Mouse (Mus musculus): ENCODE results near the gene Galk1. TPM values are rescaled to one million over a fixed set of nuclear protein-coding genes. Genes with fewer than 3 reads are reported as not detected.

Galk1 gene
- polyA plus RNA-seq, 1 experiment: 150 TPM

DNA sequence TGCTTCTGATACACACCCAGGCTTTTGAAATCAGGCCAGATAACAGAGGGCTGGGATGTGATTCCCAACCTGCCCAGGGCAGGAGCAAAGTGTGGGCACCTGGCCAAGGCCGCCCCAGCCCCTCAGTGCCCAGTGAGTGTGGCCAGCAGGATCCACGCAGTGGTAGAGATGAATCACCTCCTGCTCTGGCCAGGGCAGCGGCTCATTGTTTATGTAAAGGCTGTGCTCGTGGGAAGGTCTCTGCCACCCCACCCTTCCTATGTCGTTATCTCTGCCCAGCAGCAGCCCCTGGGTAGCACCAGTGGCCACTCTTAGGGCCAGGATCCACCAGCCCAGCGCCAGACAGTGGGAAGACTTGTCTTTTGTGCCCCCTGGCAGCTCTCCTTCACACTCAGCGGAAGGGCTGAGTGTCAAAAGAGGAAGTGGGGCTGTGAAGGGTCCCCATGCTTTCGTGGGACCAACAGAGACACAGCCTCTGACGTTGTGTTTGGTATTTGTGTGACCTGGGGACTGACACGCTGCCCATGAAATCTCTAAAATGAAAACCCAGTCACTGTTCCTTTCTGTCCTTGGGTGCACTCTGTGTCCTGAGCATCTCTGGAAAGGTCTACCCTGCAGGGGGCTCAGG lies 47.4 kb downstream of the Galk1 start:
- TF ChIP-seq FOSL1 (IDR thresholded peaks at IDR 0.05; ENCODE audit: insufficient read depth, low read length, poor library complexity, severe bottlenecking): peak; percentile 36
- no peak for TF ChIP-seq MYOG (IDR thresholded peaks at IDR 0.05; ENCODE audit: control insufficient read depth, extremely low read depth, insufficient read length)
- TF ChIP-seq MAX (IDR thresholded peaks at IDR 0.05): peak; percentile 79
- no peaks in the 10 kb centered on the region for H3K27me3 ChIP-seq (ENCODE audit: control insufficient read depth, insufficient read depth, insufficient read length)
- H3K79me2 ChIP-seq (ENCODE audit: control insufficient read depth, insufficient read depth): no peaks in the 10 kb centered on the region
- H3ac ChIP-seq (ENCODE audit: control insufficient read depth, insufficient read length, low read depth): peak overlapping the region; percentile 38
- peaks cover 62% of the 10 kb centered on the region for H3K36me3 ChIP-seq (ENCODE audit: control insufficient read depth, insufficient read depth)
- peaks cover 2% of the 10 kb centered on the region for H3K79me3 ChIP-seq (ENCODE audit: low read depth)
- no peak overlapping the region for H3K4me3 ChIP-seq (ENCODE audit: insufficient read depth, poor library complexity, severe bottlenecking)

DNA sequence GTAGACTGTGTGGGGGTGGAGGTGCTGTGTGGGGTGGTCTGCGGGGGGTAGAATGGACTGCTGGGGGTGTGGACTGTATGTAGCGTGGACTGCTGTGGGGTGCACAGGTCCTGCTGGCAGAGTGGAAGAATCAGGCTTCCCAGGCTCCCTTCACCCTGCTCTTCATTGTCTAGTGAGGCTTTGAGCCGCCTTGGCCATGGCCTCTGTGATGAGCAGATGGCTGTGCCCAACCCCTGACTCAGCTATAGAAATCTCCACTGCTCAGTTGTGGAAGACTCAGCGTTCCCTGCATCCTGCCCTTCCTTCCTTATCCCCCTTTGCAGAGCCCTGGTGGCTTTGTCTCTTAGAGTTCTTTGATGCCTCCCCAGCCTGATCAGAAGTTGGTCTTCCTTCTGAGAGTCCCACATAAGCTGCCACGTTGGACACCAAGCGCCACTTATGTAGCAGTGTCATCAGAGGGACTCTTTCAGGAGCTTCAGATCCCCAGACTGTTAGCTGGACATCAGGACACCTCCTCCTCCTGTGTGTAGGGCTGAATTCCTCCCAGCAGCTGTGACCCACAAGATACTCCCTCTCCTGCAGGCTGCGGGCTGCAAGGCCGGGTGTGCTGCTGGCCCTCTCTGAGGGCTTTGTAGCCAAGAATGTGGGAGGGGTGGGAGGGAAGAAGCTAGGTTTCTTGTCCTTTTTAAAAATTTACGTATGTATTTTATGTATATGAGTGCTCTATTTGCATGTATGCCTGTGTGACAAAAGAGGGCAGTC lies 49.7 kb downstream of the Galk1 start:
- Histone ChIP-seq H3K4me3 (ENCODE audit: insufficient read depth, poor library complexity, severe bottlenecking) (no peak overlapping the region), H3ac (ENCODE audit: control insufficient read depth, insufficient read length, low read depth) (no peak overlapping the region), H3K79me3 (ENCODE audit: low read depth) (peaks cover 3% of the 10 kb centered on the region), H3K79me2 (ENCODE audit: control insufficient read depth, insufficient read depth) (no peaks in the 10 kb centered on the region), H3K36me3 (ENCODE audit: control insufficient read depth, insufficient read depth) (peaks cover 75% of the 10 kb centered on the region), H3K27me3 (ENCODE audit: control insufficient read depth, insufficient read depth, insufficient read length) (no peaks in the 10 kb centered on the region)
- TF ChIP-seq USF1 (IDR thresholded peaks at IDR 0.05; ENCODE audit: low read depth) (no peak), CEBPB (IDR thresholded peaks at IDR 0.05; ENCODE audit: low read depth) (no peak), MYOG (IDR thresholded peaks at IDR 0.05; ENCODE audit: control insufficient read depth, extremely low read depth, insufficient read length) (no peak), MYOD1 (IDR thresholded peaks at IDR 0.05; ENCODE audit: control insufficient read depth, insufficient read length, low read depth) (no peak), FOSL1 (IDR thresholded peaks at IDR 0.05; ENCODE audit: insufficient read depth, low read length, poor library complexity, severe bottlenecking) (no peak), CTCF (IDR thresholded peaks at IDR 0.05; ENCODE audit: control insufficient read depth, insufficient read depth, insufficient read length) (no peak), MAX (IDR thresholded peaks at IDR 0.05) (no peak)

DNA sequence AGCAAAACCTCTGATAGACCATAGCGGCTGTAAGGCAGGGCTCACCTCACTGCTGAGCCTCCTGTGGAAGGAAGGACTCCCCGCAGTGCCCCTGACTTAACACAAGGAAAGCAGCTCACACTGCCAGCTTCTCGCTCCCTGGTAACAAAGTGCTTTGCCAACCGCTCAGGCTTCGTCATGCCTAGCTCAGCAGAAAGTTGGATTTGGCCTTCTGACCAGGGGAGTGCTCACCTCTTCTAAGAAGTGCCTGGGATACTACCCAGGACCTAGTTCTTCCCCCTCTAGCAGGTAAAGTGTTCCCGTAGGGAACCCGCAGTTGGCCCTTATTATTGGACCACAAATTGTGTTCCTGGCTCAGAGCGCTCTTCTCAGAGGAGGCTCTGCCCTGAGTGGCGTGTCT lies 53.5 kb downstream of the Galk1 start:
- TF ChIP-seq CEBPB (IDR thresholded peaks at IDR 0.05; ENCODE audit: low read depth): no peak
- TF ChIP-seq FOSL1 (IDR thresholded peaks at IDR 0.05; ENCODE audit: insufficient read depth, low read length, poor library complexity, severe bottlenecking): no peak
- no peak for TF ChIP-seq MYOD1 (IDR thresholded peaks at IDR 0.05; ENCODE audit: control insufficient read depth, insufficient read length, low read depth)
- no peak for TF ChIP-seq MYOG (IDR thresholded peaks at IDR 0.05; ENCODE audit: control insufficient read depth, extremely low read depth, insufficient read length)
- TF ChIP-seq USF1 (IDR thresholded peaks at IDR 0.05; ENCODE audit: low read depth): no peak
- no peak for TF ChIP-seq MAX (IDR thresholded peaks at IDR 0.05)
- no peak for TF ChIP-seq CTCF (IDR thresholded peaks at IDR 0.05; ENCODE audit: control insufficient read depth, insufficient read depth, insufficient read length)
- H3ac ChIP-seq (ENCODE audit: control insufficient read depth, insufficient read length, low read depth): no peak overlapping the region
- no peak overlapping the region for H3K4me3 ChIP-seq (ENCODE audit: insufficient read depth, poor library complexity, severe bottlenecking)
- no peaks in the 10 kb centered on the region for H3K27me3 ChIP-seq (ENCODE audit: control insufficient read depth, insufficient read depth, insufficient read length)
- peaks cover 12% of the 10 kb centered on the region for H3K79me2 ChIP-seq (ENCODE audit: control insufficient read depth, insufficient read depth)
- peaks cover 2% of the 10 kb centered on the region for H3K79me3 ChIP-seq (ENCODE audit: low read depth)
- peaks cover 62% of the 10 kb centered on the region for H3K36me3 ChIP-seq (ENCODE audit: control insufficient read depth, insufficient read depth)

Other genes with a start within 250 kb of the Galk1 start
- gene Tmem94, start 247.3 kb downstream of the Galk1 start, polyA plus RNA-seq (2012; fragmentation: generic; extraction: Trizol): 14.3 TPM
- 7.3 TPM for gene Caskin2, start 199.1 kb downstream of the Galk1 start, polyA plus RNA-seq (2012; fragmentation: generic; extraction: Trizol)
- gene Tsen54, start 198.0 kb downstream of the Galk1 start, polyA plus RNA-seq (2012; fragmentation: generic; extraction: Trizol): 18.5 TPM
- 0.51 TPM for gene Llgl2, start 188.7 kb downstream of the Galk1 start, polyA plus RNA-seq (2012; fragmentation: generic; extraction: Trizol)
- not detected for gene Myo15b, start 154.3 kb downstream of the Galk1 start, polyA plus RNA-seq (2012; fragmentation: generic; extraction: Trizol)
- gene Smim5, start 112.8 kb downstream of the Galk1 start, polyA plus RNA-seq (2012; fragmentation: generic; extraction: Trizol): 0.53 TPM
- gene Smim6, start 100.7 kb downstream of the Galk1 start, polyA plus RNA-seq (2012; fragmentation: generic; extraction: Trizol): 0.28 TPM
- gene Sap30bp, start 79.4 kb downstream of the Galk1 start, polyA plus RNA-seq (2012; fragmentation: generic; extraction: Trizol): 77.6 TPM
- 7.6 TPM for gene Recql5, start 79.2 kb downstream of the Galk1 start, polyA plus RNA-seq (2012; fragmentation: generic; extraction: Trizol)
- 0.49 TPM for gene Itgb4, start 38.0 kb downstream of the Galk1 start, polyA plus RNA-seq (2012; fragmentation: generic; extraction: Trizol)
- 633 TPM for gene H3f3b, start 15.2 kb upstream of the Galk1 start, polyA plus RNA-seq (2012; fragmentation: generic; extraction: Trizol)
- 14.5 TPM for gene Unk, start 17.6 kb upstream of the Galk1 start, polyA plus RNA-seq (2012; fragmentation: generic; extraction: Trizol)
- 0.43 TPM for gene Unc13d, start 65.2 kb upstream of the Galk1 start, polyA plus RNA-seq (2012; fragmentation: generic; extraction: Trizol)
- gene Wbp2, start 74.3 kb upstream of the Galk1 start, polyA plus RNA-seq (2012; fragmentation: generic; extraction: Trizol): 87.6 TPM
- gene Trim47, start 114.5 kb upstream of the Galk1 start, polyA plus RNA-seq (2012; fragmentation: generic; extraction: Trizol): 95.4 TPM
- gene Trim65, start 118.4 kb upstream of the Galk1 start, polyA plus RNA-seq (2012; fragmentation: generic; extraction: Trizol): 2.7 TPM
- gene Mrpl38, start 126.1 kb upstream of the Galk1 start, polyA plus RNA-seq (2012; fragmentation: generic; extraction: Trizol): 121 TPM
- 46.9 TPM for gene Fbf1, start 155.4 kb upstream of the Galk1 start, polyA plus RNA-seq (2012; fragmentation: generic; extraction: Trizol)
- 48.8 TPM for gene Ten1, start 186.1 kb upstream of the Galk1 start, polyA plus RNA-seq (2012; fragmentation: generic; extraction: Trizol)
- 22.4 TPM for gene Acox1, start 186.3 kb upstream of the Galk1 start, polyA plus RNA-seq (2012; fragmentation: generic; extraction: Trizol)
- gene Evpl, start 225.4 kb upstream of the Galk1 start, polyA plus RNA-seq (2012; fragmentation: generic; extraction: Trizol): 0.13 TPM